Mouse (Mus musculus) liver, embryonic 16.5 days (tissue): ENCODE data around the gene H2al2a. TPM values are rescaled to one million over a fixed set of nuclear protein-coding genes. Genes with fewer than 3 reads are reported as not detected.

Source experiments
- ATAC-seq: fragments of 200-750 bp; cut with Nextera tagmentation; 2 replicates; pipeline ENCODE4 v1.8.0; 2017; ENCODE audit warnings: low read depth, mild to moderate bottlenecking, moderate number of reproducible peaks, moderate library complexity
- H3K27ac ChIP-seq: fragments of 300-500 bp; sonication (generic); 2 replicates; pipeline ENCODE4 v1.5.1; 2014; ENCODE audit warnings: mild to moderate bottlenecking, low read length
- H3K27me3 ChIP-seq: fragments of 300-500 bp; sonication (generic); 2 replicates; pipeline ENCODE4 v1.6.1; 2014; ENCODE audit warnings: low read depth, low read length, mixed read lengths; ENCODE audit not compliant: control insufficient read depth, insufficient read depth
- H3K36me3 ChIP-seq: fragments of 300-500 bp; sonication (generic); 2 replicates; pipeline ENCODE4 v1.6.1; 2014; ENCODE audit warnings: mild to moderate bottlenecking; ENCODE audit not compliant: control insufficient read depth, insufficient read depth
- H3K4me1 ChIP-seq: fragments of 300-500 bp; sonication (generic); 2 replicates; pipeline ENCODE4 v1.6.1; 2014; ENCODE audit warnings: low read depth, low read length, mixed read lengths; ENCODE audit not compliant: control insufficient read depth
- H3K4me2 ChIP-seq: fragments of 300-500 bp; sonication (generic); 2 replicates; pipeline ENCODE4 v1.6.1; 2014; ENCODE audit warnings: low read depth, low read length, mixed read lengths
- H3K4me3 ChIP-seq: fragments of 300-500 bp; sonication (generic); 2 replicates; pipeline ENCODE4 v1.5.1; 2014; ENCODE audit warnings: low read depth, mild to moderate bottlenecking, low read length
- H3K9ac ChIP-seq: fragments of 300-500 bp; sonication (generic); 2 replicates; pipeline ENCODE4 v1.6.1; 2014; ENCODE audit warnings: low read depth, low read length
- H3K9me3 ChIP-seq: fragments of 300-500 bp; sonication (generic); replicated peaks from 2 replicates; pipeline ENCODE4 v1.6.1; 2016; ENCODE audit warnings: low read length; ENCODE audit not compliant: control insufficient read depth
- WGBS: fragments of 180-500 bp; shearing (Covaris S2); extraction: QIAGEN DNeasy Blood & Tissue Kit; methylation state at CpG from one replicate; pipeline ENCODE4 v1.1.7; 2014; ENCODE audit not compliant: insufficient replicate concordance; 5-methylcytosine and 5-hydroxymethylcytosine counted together
- polyA plus RNA-seq: library from polyadenylated mRNA; unstranded; fragments of >200 nt; fragmentation: Nextera tagmentation; extraction: Ambion mirVana; gene quantifications from 2 replicates; pipeline ENCODE4 v1.2.1, GENCODE M21; 2015

Gene H2al2a
- polyA plus RNA-seq, 1 experiment from 2014 or later: not detected

DNA sequence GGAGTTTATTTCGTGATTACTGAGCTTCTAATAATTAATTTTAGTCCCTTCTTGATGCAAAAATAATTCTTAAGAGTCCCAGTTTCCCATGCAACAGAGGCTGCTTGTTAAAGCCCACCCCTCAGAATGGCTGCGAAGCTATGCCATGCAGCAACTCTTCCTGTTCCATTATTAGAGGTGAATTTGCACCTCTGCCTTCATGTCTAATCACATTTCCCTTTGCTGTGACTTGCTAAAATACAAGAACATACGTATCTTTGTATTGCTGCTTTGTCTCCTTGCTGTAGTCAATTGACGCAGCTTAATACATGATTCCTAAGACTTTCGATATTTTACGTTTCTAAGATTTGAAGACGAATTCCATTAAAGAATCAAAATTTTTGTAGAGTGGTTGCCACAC is 32.9 kb upstream of the H2al2a start:
- H3K4me1 ChIP-seq: peaks cover 28% of the 10 kb centered on the region
- WGBS: 73% methylated on average over 7 of the region's 7 CpGs
- H3K4me2 ChIP-seq: no peak overlapping the region
- no peak overlapping the region for H3K27ac ChIP-seq
- no peak for ATAC-seq
- no peak overlapping the region for H3K9ac ChIP-seq
- H3K4me3 ChIP-seq: no peak overlapping the region
- H3K9me3 ChIP-seq: no peaks in the 10 kb centered on the region
- no peaks in the 10 kb centered on the region for H3K36me3 ChIP-seq
- H3K27me3 ChIP-seq: peaks cover 92% of the 10 kb centered on the region

DNA sequence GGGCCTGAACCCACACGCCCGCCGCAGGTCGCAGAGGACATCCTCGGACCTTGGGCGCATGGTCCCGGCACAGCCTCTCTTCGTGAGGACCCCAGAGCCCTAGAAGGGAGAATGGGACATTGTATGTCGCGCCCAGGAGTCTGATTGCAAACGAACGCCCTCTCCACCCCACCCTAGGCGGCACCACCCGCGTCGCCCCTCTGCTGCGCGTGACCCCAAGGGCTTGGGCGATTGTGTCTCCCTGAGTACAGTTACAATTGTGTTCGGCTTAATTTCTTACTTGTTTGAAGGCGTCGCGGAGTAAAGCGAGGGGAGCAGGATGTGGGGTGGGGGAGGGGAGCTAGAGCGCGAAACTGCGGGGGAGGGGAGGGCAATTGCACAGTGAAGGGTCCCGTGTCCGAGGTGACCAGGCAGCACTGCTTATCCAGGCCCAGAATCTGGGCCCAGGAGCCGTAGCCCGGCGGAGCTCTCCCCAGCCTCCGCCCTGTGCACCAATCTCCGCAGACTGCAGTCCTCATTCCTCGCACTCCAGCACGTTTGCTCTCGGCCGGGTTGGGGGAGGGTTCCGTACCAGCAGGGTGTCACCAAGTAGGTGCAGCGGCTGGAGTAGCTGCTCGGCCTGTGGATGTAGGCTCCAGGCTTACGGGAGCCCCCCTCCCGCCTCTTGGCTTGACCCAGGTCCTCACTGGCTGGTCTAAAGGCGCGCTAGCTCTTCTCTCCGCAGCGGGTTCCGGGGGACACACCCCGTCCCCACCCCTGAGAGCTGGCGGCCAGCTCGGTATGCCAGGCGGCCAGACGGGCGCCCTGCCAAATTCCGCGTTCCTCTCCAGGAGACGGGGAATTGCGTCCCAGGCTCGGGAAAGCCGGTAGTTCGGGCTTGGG is 31.6 kb upstream of the H2al2a start:
- Histone ChIP-seq H3K36me3 (no peaks in the 10 kb centered on the region), H3K4me3 (peak overlapping the region; percentile 66), H3K4me1 (peaks cover 28% of the 10 kb centered on the region), H3K9ac (peak overlapping the region; percentile 61), H3K9me3 (no peaks in the 10 kb centered on the region), H3K27ac (peak overlapping the region; percentile 71), H3K4me2 (peak overlapping the region; percentile 83), H3K27me3 (peaks cover 80% of the 10 kb centered on the region)
- WGBS: under 1% methylated on average over 61 of the region's 61 CpGs
- peak; percentile 69 for ATAC-seq

DNA sequence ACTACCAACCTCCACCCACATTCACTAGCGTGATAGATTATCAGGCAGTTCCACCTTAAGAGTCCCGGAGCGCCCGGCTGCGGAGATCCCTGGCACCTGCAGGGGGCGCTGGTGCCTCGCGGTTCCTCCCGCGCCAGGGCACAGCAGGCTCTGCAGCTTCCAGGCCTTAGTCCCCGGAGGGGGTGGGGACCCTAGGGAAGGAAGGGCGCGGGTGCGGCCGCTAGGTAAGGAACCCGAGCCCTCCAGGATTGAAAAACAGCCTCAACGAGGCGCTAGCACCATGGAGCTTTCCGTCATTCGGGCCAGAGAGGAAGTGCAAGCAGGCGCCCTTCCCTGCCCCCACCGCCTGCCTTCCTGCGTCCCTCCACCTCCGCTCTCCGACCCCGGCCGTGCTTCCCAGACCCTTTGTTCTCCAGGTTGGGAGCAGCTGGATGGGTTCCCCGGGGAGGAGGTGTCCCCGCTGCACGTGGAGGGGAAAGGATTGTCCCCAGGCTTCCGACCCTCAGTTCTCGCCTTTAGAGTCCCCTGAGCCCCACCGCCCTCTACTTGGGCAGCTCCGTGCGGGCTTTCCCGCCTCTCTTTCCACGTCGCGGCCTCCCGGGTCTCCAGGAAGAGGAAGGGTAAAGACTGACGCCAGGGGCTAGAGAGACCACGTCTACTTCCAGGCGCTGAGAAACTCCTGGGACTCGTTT is 30.8 kb upstream of the H2al2a start:
- Histone ChIP-seq H3K4me2 (peak overlapping the region; percentile 83), H3K9ac (peak overlapping the region; percentile 61), H3K4me1 (peaks cover 28% of the 10 kb centered on the region), H3K4me3 (peak overlapping the region; percentile 66), H3K27ac (peak overlapping the region; percentile 71), H3K36me3 (no peaks in the 10 kb centered on the region), H3K27me3 (peaks cover 72% of the 10 kb centered on the region), H3K9me3 (no peaks in the 10 kb centered on the region)
- 0% methylated on average over 44 of the region's 44 CpGs for WGBS
- ATAC-seq: peak; percentile 82

DNA sequence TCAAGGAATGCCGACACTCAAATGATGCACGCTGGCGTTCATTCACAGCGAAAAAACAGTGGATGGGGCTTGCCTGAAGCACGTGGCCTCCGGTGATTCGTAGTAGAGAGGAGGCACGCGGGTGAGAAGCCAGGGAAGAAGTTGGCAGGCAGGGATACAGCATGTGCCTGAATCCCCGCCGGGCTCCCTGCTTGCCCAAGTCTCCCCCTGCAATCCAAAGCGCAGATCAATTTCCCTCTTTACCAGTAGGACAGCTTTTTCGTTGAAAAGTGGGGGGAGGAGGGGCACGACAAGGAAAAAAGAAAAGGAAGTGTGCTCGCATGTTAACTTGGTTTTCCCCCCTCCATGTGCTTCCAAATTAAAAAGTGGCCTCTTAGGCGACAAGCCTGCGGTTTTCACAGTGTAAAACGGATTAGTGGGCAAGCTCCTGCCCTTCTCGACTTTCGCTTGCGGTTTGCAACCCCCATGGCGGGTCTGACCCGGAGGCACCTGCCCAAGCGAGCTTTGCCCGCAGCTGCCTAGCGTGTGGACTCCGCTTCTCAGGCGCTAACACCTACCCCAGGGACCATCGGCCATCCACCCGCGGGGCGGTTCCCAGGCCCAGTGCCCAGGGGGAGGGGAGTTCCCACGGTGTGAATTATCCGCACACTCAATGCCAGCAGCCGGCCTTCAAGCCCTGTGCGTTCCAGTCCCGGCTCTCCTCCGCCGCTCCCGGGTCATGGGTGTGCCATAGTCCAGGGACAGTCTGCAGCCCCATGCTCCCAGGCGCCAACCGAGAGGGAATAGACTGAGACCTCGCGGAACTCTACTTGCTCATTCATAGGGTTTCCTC is 29.6 kb upstream of the H2al2a start:
- Histone ChIP-seq H3K4me2 (peak overlapping the region; percentile 83), H3K27ac (no peak overlapping the region), H3K36me3 (no peaks in the 10 kb centered on the region), H3K27me3 (peaks cover 60% of the 10 kb centered on the region), H3K4me3 (peak overlapping the region; percentile 66), H3K9ac (peak overlapping the region; percentile 50), H3K4me1 (peaks cover 28% of the 10 kb centered on the region), H3K9me3 (no peaks in the 10 kb centered on the region)
- under 1% methylated on average over 44 of the region's 44 CpGs for WGBS
- ATAC-seq: peak; percentile 2; the same call in 1 of the 2 replicates

DNA sequence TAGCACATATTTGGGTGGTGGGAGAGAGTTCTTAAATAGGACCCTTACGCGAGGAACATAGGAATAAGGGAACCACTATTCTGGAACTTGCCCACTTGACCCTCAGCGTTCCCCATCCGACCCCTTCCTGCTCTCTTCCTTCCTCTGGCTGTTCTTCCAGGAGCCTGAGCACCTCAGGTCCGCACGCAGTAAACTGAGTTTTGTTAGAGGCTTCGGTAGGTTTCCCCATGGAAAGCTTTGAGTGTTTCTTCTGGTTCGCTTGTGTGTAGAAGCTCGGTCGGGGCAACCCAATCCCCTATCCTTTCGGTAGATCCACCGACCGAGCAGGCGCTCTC is 29.0 kb upstream of the H2al2a start:
- Histone ChIP-seq H3K27me3 (peaks cover 54% of the 10 kb centered on the region), H3K27ac (no peak overlapping the region), H3K4me3 (peak overlapping the region; percentile 66), H3K4me1 (peaks cover 28% of the 10 kb centered on the region), H3K9ac (peak overlapping the region; percentile 50; the same call in 1 of the 2 replicates), H3K4me2 (peak overlapping the region; percentile 83), H3K36me3 (no peaks in the 10 kb centered on the region), H3K9me3 (no peaks in the 10 kb centered on the region)
- WGBS: under 1% methylated on average over 14 of the region's 14 CpGs
- ATAC-seq: no peak

DNA sequence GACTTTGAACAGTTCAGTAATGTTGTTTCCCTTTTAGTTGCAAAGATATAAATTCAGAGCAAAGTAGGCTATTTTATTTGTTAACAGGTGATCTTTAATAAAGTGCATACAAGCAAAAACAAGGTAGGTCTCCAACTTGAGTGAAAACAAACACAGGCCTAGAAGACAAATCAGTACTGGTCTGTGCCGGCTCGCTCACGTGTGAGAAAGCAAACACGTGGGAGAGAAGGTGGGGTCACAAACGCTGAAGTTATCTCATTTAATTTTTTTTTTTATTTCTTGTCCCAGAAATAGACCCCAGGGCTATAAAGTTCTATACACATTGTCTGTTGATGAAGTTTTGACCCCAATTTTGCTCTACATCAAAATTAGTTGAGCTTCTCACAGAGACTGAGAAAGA is 28.4 kb upstream of the H2al2a start:
- Histone ChIP-seq H3K4me3 (no peak overlapping the region), H3K4me2 (peak overlapping the region; percentile 83), H3K27ac (no peak overlapping the region), H3K9me3 (no peaks in the 10 kb centered on the region), H3K9ac (no peak overlapping the region), H3K27me3 (peaks cover 47% of the 10 kb centered on the region), H3K4me1 (peaks cover 28% of the 10 kb centered on the region), H3K36me3 (no peaks in the 10 kb centered on the region)
- no peak for ATAC-seq
- WGBS: 40% methylated on average over 5 of the region's 5 CpGs

DNA sequence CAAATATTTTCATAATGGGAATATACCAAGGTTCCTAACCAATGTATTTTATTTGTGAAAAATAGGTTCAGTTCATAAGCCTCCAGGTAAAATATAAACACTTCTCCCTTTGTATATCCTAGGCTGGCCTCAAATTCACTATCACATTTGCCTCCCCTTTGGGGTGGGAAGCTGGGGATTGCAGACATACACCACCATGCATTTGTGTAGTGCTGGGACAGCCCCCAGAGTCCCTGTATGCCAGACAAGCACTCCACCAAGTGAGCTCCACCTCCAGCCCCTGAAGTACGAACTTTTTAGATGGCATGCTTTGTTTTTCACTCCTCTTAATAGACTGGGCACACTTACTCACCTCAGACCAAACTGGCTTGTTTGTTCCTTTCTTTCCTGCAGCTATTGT is 26.1 kb upstream of the H2al2a start:
- no peak overlapping the region for H3K4me3 ChIP-seq
- ATAC-seq: no peak
- 56% methylated on average over 1 of the region's 1 CpGs for WGBS
- H3K9ac ChIP-seq: no peak overlapping the region
- H3K4me2 ChIP-seq: no peak overlapping the region
- H3K27ac ChIP-seq: no peak overlapping the region
- H3K9me3 ChIP-seq: no peaks in the 10 kb centered on the region
- H3K4me1 ChIP-seq: peaks cover 17% of the 10 kb centered on the region
- peaks cover 28% of the 10 kb centered on the region for H3K27me3 ChIP-seq
- H3K36me3 ChIP-seq: no peaks in the 10 kb centered on the region

DNA sequence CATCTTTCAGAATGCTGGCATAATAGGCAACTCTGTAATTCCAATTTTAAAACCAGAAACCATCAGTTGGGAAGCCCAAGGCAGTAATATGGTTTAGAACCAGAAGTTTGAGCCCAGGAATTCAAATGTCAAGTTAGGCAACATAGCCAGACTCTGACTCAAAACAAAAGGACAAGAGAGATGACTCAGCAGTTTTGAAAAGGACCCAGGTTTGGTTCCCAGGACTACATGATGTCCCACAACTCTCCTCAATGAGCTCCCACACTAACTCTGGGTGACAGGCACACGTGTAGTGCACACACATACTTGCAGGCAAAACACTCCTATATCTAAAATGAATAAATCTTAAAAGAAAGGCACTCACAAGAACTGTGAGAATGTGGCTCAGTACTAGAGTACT is 22.4 kb upstream of the H2al2a start:
- Histone ChIP-seq H3K9ac (no peak overlapping the region), H3K4me3 (no peak overlapping the region), H3K27ac (no peak overlapping the region), H3K9me3 (no peaks in the 10 kb centered on the region), H3K4me2 (no peak overlapping the region), H3K27me3 (no peaks in the 10 kb centered on the region), H3K4me1 (no peaks in the 10 kb centered on the region), H3K36me3 (no peaks in the 10 kb centered on the region)
- WGBS: 47% methylated on average over 1 of the region's 1 CpGs
- no peak for ATAC-seq
